Comparison of ENCODE assay signal across 27 mouse cellular contexts in the genomic region with DNA sequence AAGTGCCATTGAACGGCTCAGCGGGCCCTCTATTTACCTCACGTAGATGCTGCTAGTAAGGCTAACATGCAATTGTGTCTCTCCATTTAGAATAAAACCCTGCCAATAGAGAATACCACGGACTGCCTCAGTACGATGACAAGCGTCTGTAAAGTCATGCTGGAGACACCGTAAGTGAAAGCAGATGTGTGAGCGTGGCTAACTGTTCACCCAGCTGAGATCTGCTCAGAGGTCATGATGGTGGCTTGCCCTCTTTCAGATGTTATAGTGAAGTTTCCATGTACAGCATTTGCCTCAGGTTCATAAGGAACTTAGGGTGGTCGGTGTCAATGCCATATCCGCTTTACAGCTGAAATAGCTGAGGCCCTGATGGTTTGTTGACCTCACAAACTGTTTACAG.
A peak's percentile ranks its signal among the peaks of the same experiment; 100 is the strongest.
DNase-seq lines count a peak whose midpoint lies in the region; ATAC-seq lines count a peak whose summit lies in the region.
"Had no signal": no experiment of that assay in that cellular context is flagged by ENCODE, and none has a peak within 500 bp of the region (broad histone marks: within the 10 kb centered on the region; RNA-seq: fewer than 3 reads in every experiment).

No protein-coding gene starts in this region.

- H3K27me3 ChIP-seq in hindbrain, embryonic 10.5 days (ENCODE audit: insufficient read depth, poor library complexity, severe bottlenecking), result no peaks in the 10 kb centered on the region
- no peaks in the 10 kb centered on the region for H3K27me3 ChIP-seq in hindbrain, embryonic 14.5 days (ENCODE audit: control insufficient read depth, insufficient read depth, low read length)
- no peaks in the 10 kb centered on the region for H3K27me3 ChIP-seq in forebrain, embryonic 14.5 days (replicated peaks; ENCODE audit: control insufficient read depth, insufficient read depth, low read length)
- H3K27me3 ChIP-seq: embryonic facial prominence, embryonic 13.5 days; forebrain, embryonic 12.5 days; heart, embryonic 12.5 days; heart, embryonic 15.5 days; hindbrain, embryonic 15.5 days had no signal

- no peak for ATAC-seq in hindbrain, embryonic 14.5 days (ENCODE audit: low FRiP score)
- ATAC-seq in forebrain, embryonic 14.5 days, result no peak
- ATAC-seq: CD4-positive, CD25-positive, alpha-beta regulatory T cell, adult 4 months; forebrain, embryonic 16.5 days; intestine, postnatal 0 days had no signal

- H3K9me3 ChIP-seq in hindbrain, embryonic 10.5 days, result no peaks in the 10 kb centered on the region
- no peaks in the 10 kb centered on the region for H3K9me3 ChIP-seq in hindbrain, embryonic 14.5 days (ENCODE audit: control insufficient read depth, low read length)
- H3K9me3 ChIP-seq in forebrain, embryonic 14.5 days (replicated peaks; ENCODE audit: control insufficient read depth, low read length), result no peaks in the 10 kb centered on the region
- H3K9me3 ChIP-seq: embryonic facial prominence, embryonic 13.5 days; forebrain, embryonic 12.5 days; heart, embryonic 12.5 days; heart, embryonic 15.5 days; hindbrain, embryonic 15.5 days had no signal

- DNase-seq in hindbrain, embryonic 10.5 days (ENCODE audit: low spot score), result peak; percentile 21
- no peak for DNase-seq in hindbrain, embryonic 14.5 days (ENCODE audit: low spot score)
- DNase-seq in embryo, embryonic 11 days, result peak; percentile 38
- DNase-seq in forelimb bud, embryonic 11.5 days (ENCODE audit: low read depth, low spot score), result peak; percentile 51
- no peak for DNase-seq in B cell, adult 2 months
- no peak for DNase-seq in kidney, postnatal 4 days
- no peak for DNase-seq in forebrain, embryonic 14.5 days (ENCODE audit: low spot score)
- DNase-seq: adrenal gland, adult 2 months; adrenal gland, postnatal 14 days; cerebellum, adult 11 months; cerebellum, adult 2 months; cerebellum, postnatal 10 days; cerebellum, postnatal 36 days; gastrocnemius, adult 2 months; gastrocnemius, postnatal 25 days; heart, adult 18-20 months; heart, postnatal 10 days; heart, postnatal 36 days had no signal

- H3K4me2 ChIP-seq in hindbrain, embryonic 14.5 days (replicated peaks), result no peak overlapping the region
- no peak overlapping the region for H3K4me2 ChIP-seq in forebrain, embryonic 14.5 days (ENCODE audit: low read length)
- H3K4me2 ChIP-seq: embryonic facial prominence, embryonic 13.5 days; forebrain, embryonic 12.5 days; heart, embryonic 12.5 days; heart, embryonic 15.5 days; hindbrain, embryonic 15.5 days had no signal

- 73% methylated on average over 10 of the region's 10 CpGs for WGBS in hindbrain, embryonic 10.5 days
- WGBS in hindbrain, embryonic 14.5 days, result 85% methylated on average over 10 of the region's 10 CpGs
- WGBS in forebrain, embryonic 14.5 days, result 89% methylated on average over 10 of the region's 10 CpGs

- H3K27ac ChIP-seq in hindbrain, embryonic 10.5 days, result no peak overlapping the region
- H3K27ac ChIP-seq in hindbrain, embryonic 14.5 days, result no peak overlapping the region
- H3K27ac ChIP-seq in forebrain, embryonic 14.5 days (ENCODE audit: low read depth, low read length), result no peak overlapping the region
- H3K27ac ChIP-seq: embryonic facial prominence, embryonic 13.5 days; forebrain, embryonic 12.5 days; gastrocnemius, adult 2 months; heart, embryonic 15.5 days; hindbrain, embryonic 15.5 days had no signal

- H3K9ac ChIP-seq in hindbrain, embryonic 14.5 days, result no peak overlapping the region
- no peak overlapping the region for H3K9ac ChIP-seq in forebrain, embryonic 14.5 days (ENCODE audit: low read length)
- H3K9ac ChIP-seq: embryonic facial prominence, embryonic 13.5 days; forebrain, embryonic 12.5 days; heart, embryonic 12.5 days; heart, embryonic 15.5 days; hindbrain, embryonic 15.5 days had no signal

- H3K4me1 ChIP-seq in hindbrain, embryonic 10.5 days (replicated peaks), result no peaks in the 10 kb centered on the region
- no peaks in the 10 kb centered on the region for H3K4me1 ChIP-seq in hindbrain, embryonic 14.5 days (replicated peaks; ENCODE audit: control insufficient read depth, insufficient read depth, low read length)
- no peaks in the 10 kb centered on the region for H3K4me1 ChIP-seq in forebrain, embryonic 14.5 days (ENCODE audit: control insufficient read depth, insufficient read depth, low read length)
- H3K4me1 ChIP-seq: embryonic facial prominence, embryonic 13.5 days; forebrain, embryonic 12.5 days; heart, embryonic 12.5 days; heart, embryonic 15.5 days; hindbrain, embryonic 15.5 days had no signal

- peaks cover 11% of the 10 kb centered on the region for H3K36me3 ChIP-seq in hindbrain, embryonic 10.5 days
- peaks cover 35% of the 10 kb centered on the region for H3K36me3 ChIP-seq in hindbrain, embryonic 14.5 days (replicated peaks; ENCODE audit: control insufficient read depth, insufficient read depth)
- H3K36me3 ChIP-seq in forebrain, embryonic 14.5 days (ENCODE audit: control insufficient read depth, insufficient read depth, low read length), result peaks cover 31% of the 10 kb centered on the region
- H3K36me3 ChIP-seq: forebrain, embryonic 12.5 days had no signal

- H3K4me3 ChIP-seq in hindbrain, embryonic 10.5 days, result no peak overlapping the region
- no peak overlapping the region for H3K4me3 ChIP-seq in hindbrain, embryonic 14.5 days (replicated peaks; ENCODE audit: low read length)
- no peak overlapping the region for H3K4me3 ChIP-seq in forebrain, embryonic 14.5 days (ENCODE audit: low read depth, low read length)
- H3K4me3 ChIP-seq: embryonic facial prominence, embryonic 13.5 days; erythroblast, embryonic 14.5 days; forebrain, embryonic 12.5 days; gastrocnemius, adult 2 months; heart, embryonic 12.5 days; heart, embryonic 15.5 days; hindbrain, embryonic 15.5 days had no signal

Comparison
In these comparisons a context has a peak if more than half of its experiments do, and no peak if none do; other contexts are left out.
1. DNase-seq: peak in hindbrain, embryonic 10.5 days (single experiment), embryo, embryonic 11 days (single experiment) and forelimb bud, embryonic 11.5 days (single experiment); none in hindbrain, embryonic 14.5 days (single experiment), B cell, adult 2 months (0 of 2), kidney, postnatal 4 days (0 of 2) and forebrain, embryonic 14.5 days (single experiment).